Mouse (Mus musculus) telencephalon, adult 2 months (tissue): Measurements from ENCODE around the gene Mum1.
A peak's percentile ranks its signal among the peaks of the same experiment; 100 is the strongest.

Source experiments
- DNase-seq: peaks from one replicate; pipeline ENCODE4 v3.0.0-alpha.2; 2011; ENCODE audit warnings: low read depth, low spot score

The Mum1 gene

DNA sequence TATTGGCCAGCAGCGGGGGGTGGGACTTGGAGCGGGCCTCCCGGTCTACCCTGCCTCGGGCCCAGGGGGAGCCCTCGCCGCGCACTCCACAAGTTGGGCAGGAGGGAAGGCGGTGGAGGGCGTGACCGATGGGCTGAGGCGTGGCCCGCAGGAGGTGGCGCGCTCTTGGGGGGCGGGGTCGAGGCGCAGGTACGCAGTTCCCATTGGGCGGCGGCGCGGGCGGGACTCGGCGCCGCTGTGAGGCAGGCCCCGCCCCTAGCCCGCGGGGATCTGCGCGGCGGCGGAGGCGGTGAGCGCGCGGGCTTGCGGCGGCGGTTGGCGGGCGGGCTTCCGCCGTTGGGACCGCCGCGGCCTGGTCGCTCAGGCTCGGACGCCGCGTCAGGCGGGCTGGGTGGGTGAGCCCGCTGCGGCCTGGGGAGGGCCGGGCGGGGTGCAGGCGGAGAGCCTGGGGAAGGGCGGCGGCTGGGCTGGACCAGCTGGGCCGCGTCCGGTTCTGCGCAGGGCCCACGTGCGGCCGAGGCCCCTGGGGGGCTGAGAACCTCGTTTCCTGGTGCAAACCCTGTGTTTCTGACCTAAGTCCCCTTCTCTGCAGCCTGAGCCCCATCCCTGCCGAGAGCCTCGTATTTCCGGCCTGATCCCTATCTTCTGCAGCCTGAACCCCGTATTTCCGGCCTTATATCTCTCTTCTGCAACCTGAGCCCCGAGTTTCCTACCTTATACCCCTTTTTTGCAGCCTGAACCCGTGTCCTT, at the start of gene Mum1:
Gene Mum1 (plus strand): TSS at position 19 of the 750 bp plus-strand sequence.
- peak; percentile 98 for DNase-seq

DNA sequence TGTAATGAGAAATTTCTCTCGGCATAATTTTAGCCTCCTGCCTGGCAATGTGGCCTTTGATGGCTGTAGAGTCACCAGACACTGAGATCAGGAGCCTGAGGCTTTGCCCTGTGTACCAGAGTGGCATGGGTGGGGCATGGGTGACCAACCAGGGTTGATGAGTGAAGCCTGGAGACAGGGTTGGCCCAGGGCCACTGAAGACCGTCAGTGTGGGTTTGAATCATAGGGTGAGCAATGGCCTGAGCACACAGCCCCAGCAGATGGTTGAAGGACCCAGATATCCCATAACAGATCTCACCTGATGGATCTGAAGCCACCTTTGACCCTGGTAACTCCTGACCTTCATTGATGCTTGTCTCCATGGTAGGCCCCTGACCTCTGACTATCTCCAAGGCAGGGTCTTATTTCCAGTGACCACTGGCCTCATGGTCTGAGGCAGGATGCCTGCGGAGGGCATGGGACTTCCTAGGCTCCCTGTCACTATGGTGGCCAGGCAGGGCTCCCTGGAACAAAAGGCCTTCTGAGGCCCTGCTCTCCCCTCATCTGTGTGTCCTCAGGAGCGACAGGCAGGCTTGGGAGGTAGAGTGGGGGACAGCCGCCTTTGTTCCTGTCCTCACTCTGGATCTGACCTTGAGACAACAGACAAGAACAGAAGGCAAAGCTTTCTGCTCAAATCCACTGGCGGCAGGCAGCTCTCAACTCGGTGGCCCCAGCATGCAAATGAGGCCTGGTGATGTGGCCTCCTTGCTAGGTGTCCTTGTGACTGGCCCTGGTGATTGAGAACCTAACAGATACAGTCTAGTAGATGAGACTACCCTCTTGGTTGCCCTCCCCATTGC, 48.6 kb upstream of the Mum1 start:
- DNase-seq: no peak

DNA sequence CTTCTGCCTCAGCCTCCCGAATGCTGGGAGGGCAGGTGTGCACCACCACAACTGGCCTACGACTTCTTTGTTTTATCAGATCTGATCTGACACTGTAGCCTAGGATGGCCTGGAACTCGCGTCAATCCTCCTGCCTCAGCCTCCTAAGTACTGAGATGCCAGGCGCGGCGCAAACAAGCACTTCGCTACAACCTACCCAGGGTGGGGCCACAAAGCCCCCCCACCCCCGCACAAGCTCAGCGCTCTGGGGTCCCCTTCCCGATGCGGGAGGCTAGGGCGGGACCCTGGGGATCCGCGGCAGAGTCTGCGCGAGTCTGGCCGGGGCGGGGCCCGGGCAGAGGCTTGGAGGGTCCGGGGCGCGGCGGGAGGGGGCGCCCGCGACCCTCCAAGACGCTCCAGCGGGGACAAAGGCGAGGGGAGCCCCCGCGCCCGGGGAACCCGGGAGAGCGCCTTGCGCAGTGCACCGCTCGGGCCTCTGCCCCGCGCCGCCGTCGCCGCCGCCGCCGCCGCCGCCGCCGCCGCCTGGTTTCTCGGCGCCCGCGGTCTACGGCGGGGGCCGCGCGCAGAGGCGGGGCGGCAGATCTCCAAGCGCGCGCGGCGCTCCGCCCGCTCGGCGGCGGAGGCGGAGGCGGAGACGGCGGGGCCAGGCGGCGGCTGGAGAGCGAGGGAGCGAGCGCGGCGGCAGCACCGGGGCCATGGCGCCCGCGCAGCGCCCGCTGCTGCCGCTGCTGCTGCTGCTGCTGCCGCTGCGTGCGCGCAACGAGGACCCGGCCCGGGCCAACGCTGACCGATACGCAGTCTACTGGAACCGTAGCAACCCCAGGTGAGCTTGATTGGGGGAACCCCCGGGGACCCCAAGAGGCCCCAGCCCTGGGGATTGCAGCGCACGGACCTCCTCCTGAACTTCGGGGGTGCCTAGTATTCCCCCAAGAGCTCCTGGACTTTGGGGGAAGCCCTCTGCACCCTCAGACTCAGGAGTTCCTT, 46.9 kb upstream of the Mum1 start, which contains the start of gene Efna2:
Gene Efna2 (plus strand): TSS at position 415 of the 984 bp plus-strand sequence.
- DNase-seq: no peak

DNA sequence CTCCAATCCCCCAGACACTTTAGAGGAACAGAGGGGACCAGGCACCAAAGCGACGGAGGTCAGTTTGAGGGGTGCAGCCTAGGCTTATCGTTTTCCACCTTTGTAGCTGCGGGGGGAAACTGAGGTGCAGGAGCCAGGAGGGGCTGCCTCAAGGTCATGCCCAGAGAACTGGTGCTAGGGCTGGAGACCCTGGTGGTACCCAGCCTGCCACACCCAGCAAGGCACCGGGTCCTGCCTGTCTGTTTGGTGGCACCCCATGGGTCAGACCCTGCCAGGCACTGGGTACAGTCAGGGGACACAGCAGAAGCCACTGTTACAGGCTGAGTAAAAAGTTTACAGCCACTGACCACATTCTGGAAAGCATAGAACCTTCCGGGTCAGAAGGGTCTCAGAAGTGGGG, 45.9 kb upstream of the Mum1 start:
- no peak for DNase-seq

DNA sequence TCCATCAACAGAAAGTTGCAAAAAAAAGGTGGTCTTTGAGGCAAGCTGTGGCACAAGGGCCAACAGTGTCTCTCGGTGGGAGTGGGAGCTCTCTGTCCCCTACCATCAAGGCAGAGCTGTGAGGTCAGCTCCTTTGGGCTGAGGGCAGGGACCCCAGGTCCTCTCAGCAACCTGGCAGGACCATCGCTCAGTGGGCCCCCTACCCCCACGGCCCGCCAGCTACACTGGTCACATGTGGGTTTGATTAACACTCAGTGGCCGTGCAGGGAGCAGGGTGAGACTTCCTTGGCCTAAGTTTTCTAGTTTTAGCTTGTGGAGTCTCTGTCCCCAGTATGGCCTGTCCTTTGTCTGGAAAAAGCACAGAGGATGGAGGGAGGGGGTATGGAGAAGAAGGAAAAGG, 45.4 kb upstream of the Mum1 start:
- DNase-seq: no peak

DNA sequence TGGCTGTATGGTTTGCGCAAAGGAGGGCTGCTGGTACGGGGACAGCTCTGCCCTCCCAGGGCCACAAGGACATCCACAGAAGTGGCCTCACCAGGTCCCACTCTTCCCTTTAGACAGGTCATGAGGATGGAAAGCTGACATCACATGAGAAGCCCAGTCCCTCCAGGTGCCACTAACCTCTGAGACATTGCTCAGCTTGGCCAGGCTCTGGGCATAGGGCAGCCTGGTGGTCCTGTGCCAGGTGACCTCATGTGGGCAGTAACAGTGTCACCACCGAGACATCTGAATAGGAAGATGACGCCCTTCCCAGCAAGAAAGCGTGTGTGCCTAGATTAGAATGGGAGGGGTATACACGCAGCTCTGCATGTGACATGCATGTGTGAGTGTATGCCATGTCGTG, 43.7 kb upstream of the Mum1 start:
- DNase-seq: no peak

DNA sequence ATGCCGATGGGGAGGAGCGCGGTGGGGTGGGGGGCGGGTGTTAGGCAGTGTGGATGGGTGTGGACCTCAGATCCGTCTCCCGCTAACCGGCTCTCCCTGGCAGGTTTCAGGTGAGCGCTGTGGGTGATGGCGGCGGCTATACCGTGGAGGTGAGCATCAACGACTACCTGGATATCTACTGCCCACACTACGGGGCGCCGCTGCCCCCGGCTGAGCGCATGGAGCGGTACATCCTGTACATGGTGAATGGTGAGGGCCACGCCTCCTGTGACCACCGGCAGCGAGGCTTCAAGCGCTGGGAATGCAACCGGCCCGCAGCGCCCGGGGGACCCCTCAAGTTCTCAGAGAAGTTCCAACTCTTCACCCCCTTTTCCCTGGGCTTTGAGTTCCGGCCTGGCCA, 39.6 kb upstream of the Mum1 start:
- DNase-seq: no peak

DNA sequence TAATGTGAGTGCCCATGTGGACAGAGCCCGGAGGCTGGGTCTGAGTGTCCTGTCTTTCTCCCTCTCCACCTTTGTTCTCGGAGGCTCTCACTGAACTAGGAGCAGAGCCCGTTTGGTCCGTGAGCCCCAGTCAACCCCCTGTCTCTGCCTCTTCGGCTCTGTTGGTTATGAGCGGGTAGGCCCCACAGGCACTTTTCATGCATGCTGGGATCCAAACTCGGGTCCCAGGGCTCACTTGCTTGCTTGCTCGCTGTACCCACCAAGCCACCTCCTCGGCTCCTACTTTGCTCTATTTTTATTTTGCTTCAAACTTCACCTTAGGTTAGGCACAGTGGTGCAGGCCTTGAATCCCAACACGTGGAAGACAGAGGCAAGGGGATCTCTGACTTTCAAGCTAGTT, 38.5 kb upstream of the Mum1 start:
- DNase-seq: no peak

DNA sequence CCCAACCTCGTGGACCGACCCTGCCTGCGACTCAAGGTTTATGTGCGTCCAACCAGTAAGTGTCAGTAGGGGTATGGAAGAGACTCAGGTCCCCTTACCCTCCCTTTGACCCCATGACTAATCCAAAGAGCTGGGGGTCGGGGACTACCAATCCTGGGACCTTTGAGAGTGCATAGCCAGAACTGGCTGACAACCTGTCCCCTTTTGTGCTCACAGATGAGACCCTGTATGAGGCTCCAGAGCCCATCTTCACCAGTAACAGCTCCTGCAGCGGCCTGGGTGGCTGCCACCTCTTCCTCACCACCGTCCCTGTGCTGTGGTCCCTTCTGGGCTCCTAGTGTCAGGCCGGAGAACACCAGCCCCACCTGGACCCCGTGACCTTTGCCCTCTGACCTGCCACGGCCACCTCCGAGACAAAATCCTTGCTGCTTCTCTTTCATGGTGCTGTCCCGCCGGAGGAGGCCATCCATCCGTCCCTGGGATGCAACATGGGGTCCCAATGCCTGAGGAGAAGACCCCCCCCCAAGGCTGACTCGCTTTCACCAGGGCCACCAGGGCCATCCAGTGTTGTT, 37.7 kb upstream of the Mum1 start:
- DNase-seq: no peak

DNA sequence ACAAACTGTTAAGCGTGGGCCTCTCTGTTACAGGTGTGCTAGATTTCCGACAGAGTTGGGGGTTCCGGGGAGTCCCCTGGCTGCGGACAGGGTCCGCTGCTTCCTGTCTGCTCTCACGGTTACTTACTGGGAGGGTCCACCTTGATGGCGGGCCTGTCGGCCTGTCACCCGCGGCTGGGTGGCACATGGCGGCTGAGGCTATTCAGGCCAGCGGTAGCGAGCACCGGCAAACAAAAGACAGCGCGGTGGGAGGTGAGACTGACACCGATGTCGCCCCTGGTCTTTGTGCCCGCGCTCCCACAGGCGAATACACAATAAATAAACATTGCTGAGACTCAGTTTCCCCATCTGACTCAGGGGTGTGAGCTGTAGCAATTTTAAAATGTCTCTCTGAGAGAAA, 36.2 kb upstream of the Mum1 start:
- DNase-seq: no peak

DNA sequence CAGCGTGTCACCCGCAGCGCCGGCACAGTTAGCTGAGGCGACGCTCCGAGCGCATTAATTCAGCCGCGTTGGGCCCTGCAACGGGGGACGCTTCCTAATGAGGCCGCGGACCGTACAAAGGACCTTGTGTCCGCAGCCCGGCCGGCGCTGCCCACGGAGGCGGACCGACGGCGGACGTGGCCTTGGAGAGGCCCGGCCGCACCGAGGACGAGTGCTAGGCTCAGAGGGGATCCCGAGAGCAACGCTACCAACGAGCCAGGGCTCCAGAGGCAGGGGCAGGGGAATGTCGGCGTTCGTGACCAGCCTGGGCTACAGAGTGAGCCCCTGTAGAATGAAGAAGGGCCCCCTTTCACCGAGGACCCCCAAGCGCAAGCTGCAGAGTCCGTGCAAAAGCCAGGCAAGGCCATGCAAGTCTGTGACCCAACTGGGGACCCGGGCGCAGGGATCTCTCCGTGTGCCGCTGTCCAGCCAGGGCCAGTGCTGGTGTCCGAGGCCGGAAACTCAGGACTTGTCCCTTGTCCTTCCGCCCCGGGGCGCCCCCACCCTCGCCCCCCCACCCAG, 35.7 kb upstream of the Mum1 start:
- no peak for DNase-seq

DNA sequence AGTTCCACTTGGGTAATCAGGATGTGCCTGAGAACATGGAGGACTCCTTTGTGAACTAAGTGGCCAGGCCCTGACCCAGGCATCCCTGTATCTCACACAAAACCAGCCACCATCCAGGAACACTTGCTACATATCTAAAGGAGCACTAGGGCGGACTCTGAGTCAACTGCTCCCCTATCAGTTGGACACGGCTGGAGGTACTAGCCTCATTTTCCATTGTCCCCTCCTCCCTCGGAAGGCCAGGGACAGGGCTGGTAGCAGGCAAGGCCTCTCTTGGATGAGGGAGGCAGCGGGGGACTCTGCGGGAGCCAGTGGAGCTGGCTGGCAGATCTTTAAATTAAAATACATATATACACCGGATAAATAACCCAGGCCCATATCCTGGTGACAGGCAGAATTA, 32.3 kb upstream of the Mum1 start:
- no peak for DNase-seq

DNA sequence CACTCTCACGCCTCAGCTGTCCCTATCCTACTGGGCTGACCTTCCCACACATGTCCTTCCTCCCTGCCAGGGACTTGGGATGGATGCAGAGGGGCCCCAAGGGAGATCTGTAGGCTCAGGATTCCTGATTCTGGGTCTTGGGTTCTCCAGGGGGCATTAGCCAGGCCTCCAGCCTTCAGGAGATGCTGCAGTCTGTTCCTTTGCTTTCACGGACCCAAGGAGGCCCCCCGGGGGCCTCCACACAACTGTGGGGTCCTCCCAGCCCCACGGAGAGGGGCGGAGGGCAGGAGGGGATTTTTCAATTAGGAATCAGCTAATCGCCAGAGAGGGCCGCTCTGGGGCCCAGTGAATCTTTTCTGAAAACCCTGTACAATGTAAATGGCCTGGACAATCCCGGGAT, 31.8 kb upstream of the Mum1 start:
- DNase-seq: no peak

DNA sequence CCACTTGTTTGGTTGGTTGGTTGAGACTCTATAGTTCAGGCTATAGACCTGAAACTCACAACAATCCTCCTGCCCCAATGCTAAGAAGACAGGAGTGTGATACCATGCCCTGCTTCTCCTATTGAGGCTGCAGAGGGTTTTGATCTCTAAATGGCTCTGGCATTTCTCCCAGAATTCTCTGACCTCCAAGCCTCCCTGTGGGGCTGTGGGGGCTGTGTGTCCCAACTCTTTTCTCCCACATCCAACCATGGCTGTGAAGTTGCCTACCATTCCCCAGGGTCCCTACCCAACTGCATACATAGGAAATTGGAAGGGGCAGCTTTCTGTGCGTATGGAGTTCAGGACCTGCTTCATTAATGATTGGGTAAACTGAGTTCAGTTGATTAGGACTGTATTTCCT, 30.1 kb upstream of the Mum1 start:
- no peak for DNase-seq

DNA sequence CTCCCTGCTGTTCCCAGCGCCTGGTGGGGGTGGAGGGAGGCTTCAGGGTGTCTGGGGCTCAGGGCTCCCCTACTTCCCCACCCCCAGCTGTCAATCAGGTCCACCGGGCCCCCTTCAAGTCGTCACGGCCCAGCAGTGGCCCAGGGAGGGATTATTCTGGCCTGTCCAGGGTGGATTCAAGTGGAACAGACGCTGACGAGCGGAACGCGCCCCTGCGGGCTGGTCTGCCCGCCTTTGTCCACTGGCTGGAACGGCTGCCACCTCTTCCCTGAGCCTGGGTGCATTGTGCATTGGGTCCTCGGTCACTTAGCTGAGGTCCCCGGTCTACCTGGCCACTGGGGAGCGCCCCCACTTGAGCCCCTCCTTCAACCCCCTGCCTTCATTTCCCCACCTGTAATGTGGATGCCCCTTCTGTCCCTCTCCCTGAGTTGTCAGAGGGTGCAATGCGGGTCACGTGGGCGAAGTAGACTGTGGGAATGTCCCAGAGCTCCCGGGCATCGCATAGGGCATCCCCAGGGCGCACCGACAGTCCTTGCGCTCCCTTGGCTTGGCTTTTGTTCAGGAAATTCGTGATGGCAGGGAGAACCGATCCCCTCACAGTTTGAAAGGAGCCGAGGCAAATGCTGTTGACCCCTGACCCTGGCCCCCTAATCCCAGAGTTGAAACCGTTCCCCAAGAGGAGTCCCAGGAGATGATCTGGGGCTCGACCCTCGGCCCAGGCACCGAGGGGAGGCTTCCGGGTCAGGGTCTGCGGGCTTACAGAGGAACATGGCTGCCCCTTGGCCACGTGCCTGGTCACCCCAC, 29.3 kb upstream of the Mum1 start:
- no peak for DNase-seq

DNA sequence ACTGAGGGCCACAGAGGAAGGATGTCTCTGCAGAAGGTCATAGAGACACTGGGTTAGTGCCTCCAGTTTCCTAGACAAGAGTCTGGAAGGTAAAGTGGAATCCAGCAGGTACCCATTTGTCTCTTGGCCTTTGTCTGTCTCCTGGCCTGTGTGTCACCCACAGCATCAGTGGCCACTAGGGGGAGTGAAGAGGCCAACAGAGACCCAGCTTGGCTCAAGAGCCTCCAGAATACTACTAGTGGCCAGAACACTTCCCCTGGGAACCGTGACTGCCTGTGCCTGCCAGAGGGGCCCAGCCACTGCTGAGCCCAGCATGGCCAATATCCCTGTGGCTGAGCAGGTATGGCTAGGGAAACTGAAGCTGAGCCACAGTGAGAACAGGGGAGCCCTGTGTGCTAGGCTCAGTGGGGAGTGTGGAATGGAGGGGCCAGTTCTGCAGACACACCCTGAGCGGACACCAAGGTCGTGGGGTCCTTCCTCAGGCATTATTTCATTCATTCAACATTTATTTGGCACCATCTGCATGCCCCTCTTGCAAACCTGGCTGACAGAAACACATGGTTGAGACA, 26.7 kb upstream of the Mum1 start:
- DNase-seq: no peak

DNA sequence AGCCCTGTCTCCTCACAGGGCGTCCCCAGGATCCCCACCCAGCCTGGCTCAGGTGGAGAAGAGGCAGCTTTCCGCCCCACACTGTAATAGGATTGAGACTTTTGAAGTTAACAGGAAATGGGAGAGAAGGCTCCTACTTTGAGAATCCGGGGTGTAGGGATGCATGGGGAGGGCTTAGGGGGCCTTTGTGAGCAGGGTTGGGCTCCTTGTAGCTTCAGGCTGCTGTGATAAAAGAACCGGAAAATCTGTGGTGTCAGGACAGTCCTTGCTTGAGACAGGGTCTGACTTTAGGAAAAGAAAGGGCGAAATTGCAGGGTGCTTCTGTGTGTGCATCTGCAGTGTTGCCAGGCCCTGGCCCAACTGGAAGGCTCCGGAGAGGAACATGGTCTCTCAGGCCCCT, 25.7 kb upstream of the Mum1 start:
- DNase-seq: no peak

DNA sequence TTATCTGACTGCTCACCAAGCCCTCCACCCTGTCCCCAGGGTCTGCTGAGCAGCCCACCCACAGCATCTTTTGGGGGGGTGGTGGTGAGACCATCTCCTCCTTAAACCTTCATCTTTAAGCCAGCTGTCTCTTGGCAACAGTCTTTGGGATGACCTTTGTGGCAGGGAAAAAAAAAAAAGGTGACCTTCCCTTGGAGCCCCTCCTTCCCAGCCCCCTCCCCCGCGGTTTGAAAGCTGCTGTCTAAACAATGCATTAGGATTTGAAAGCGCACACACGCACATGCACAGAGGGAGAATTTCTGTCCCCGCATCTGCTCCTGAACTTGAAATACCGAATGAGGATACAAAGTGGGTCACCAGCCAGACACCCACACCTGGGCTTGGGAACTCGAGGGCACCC, 22.2 kb upstream of the Mum1 start:
- no peak for DNase-seq

DNA sequence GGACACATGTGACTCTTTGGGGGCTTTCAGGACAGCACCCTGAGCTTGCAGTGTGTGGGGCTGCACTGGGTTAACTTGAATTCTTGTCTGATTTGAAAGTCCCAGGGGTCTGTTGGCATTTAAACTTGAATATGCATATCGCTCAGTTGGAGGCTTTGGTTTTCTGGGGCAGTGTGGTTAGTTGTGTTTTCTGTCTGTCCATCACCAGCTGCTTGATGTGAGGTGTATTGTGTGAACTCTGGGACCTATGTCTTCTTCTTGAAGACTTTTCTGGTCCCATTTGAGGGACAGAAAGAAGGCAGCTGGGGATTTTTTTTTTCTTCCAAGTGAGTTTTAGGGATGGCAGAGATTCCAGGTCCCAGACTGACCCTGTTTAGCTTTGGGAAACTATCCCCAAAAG, 19.0 kb upstream of the Mum1 start:
- no peak for DNase-seq

DNA sequence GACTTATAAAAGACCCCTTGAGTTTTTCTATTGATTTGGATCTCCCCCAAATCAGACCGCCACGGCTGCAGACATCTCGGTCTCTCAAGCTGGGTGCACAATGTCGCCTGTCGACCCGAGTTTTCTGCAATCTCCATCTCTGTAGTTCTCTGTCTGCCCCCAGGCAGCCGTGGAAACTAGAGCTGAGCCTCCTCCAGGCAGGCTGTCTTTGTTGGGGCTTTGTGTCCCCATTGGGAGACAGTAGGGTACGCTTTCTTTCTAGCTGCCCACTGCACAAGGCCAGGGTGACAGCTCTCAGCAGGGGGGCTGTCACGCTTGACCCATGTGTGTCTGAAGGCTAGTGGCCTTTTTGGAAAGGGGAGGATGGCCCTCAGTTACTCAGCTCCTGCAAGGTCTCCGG, 18.6 kb upstream of the Mum1 start:
- DNase-seq: no peak
